9 mouse cellular contexts compared by ENCODE assay signal in genomic region chr8:35070246-35070989, GRCm38 (mm10).
DNase-seq lines count a peak whose midpoint lies in the region; ATAC-seq and TF ChIP-seq lines count a peak whose summit lies in the region.
"Had no signal": no experiment of that assay in that cellular context is flagged by ENCODE, and none has a peak within 500 bp of the region (broad histone marks: within the 10 kb centered on the region; RNA-seq: fewer than 3 reads in every experiment).

No protein-coding gene starts in this region.

- no peak overlapping the region for H3K4me3 ChIP-seq in hindbrain, postnatal 0 days (ENCODE audit: low read length)
- H3K4me3 ChIP-seq in hindbrain, embryonic 10.5 days = no peak overlapping the region
- no peak overlapping the region for H3K4me3 ChIP-seq in heart, embryonic 15.5 days
- no peak overlapping the region for H3K4me3 ChIP-seq in limb, embryonic 15.5 days
- H3K4me3 ChIP-seq: midbrain, embryonic 12.5 days had no signal

- H3K27me3 ChIP-seq in hindbrain, postnatal 0 days (ENCODE audit: insufficient read depth, low read length) = no peaks in the 10 kb centered on the region
- no peaks in the 10 kb centered on the region for H3K27me3 ChIP-seq in hindbrain, embryonic 10.5 days (ENCODE audit: insufficient read depth, poor library complexity, severe bottlenecking)
- no peaks in the 10 kb centered on the region for H3K27me3 ChIP-seq in heart, embryonic 15.5 days
- no peaks in the 10 kb centered on the region for H3K27me3 ChIP-seq in limb, embryonic 15.5 days

- H3K27ac ChIP-seq in hindbrain, postnatal 0 days = no peak overlapping the region
- H3K27ac ChIP-seq in hindbrain, embryonic 10.5 days = no peak overlapping the region
- peak overlapping the region; percentile 56 for H3K27ac ChIP-seq in heart, embryonic 15.5 days
- H3K27ac ChIP-seq in limb, embryonic 15.5 days = no peak overlapping the region
- H3K27ac ChIP-seq: midbrain, embryonic 12.5 days had no signal

- H3K4me2 ChIP-seq in hindbrain, postnatal 0 days (ENCODE audit: low read depth, low read length) = no peak overlapping the region
- H3K4me2 ChIP-seq in heart, embryonic 15.5 days = no peak overlapping the region
- H3K4me2 ChIP-seq in limb, embryonic 15.5 days = no peak overlapping the region
- H3K4me2 ChIP-seq: midbrain, embryonic 12.5 days had no signal

- no peaks in the 10 kb centered on the region for H3K36me3 ChIP-seq in hindbrain, postnatal 0 days (ENCODE audit: insufficient read depth, low read length)
- H3K36me3 ChIP-seq in hindbrain, embryonic 10.5 days = no peaks in the 10 kb centered on the region
- H3K36me3 ChIP-seq in heart, embryonic 15.5 days = no peaks in the 10 kb centered on the region
- H3K36me3 ChIP-seq in limb, embryonic 15.5 days = no peaks in the 10 kb centered on the region
- H3K36me3 ChIP-seq: midbrain, embryonic 12.5 days had no signal

- no peaks in the 10 kb centered on the region for H3K4me1 ChIP-seq in hindbrain, postnatal 0 days (ENCODE audit: insufficient read depth, low read length)
- no peaks in the 10 kb centered on the region for H3K4me1 ChIP-seq in hindbrain, embryonic 10.5 days (replicated peaks)
- peaks cover 11% of the 10 kb centered on the region for H3K4me1 ChIP-seq in heart, embryonic 15.5 days (replicated peaks)
- H3K4me1 ChIP-seq in limb, embryonic 15.5 days = no peaks in the 10 kb centered on the region
- H3K4me1 ChIP-seq: midbrain, embryonic 12.5 days had no signal

- TF ChIP-seq CTCF in hindbrain, postnatal 0 days (IDR thresholded peaks at IDR 0.05; ENCODE audit: low read depth) = no peak

- H3K9ac ChIP-seq in hindbrain, postnatal 0 days (replicated peaks; ENCODE audit: low read length) = no peak overlapping the region
- no peak overlapping the region for H3K9ac ChIP-seq in heart, embryonic 15.5 days
- no peak overlapping the region for H3K9ac ChIP-seq in limb, embryonic 15.5 days
- H3K9ac ChIP-seq: midbrain, embryonic 12.5 days had no signal

- 51% methylated on average over 7 of the region's 7 CpGs for WGBS in hindbrain, postnatal 0 days
- WGBS in hindbrain, embryonic 10.5 days = 77% methylated on average over 7 of the region's 7 CpGs
- 56% methylated on average over 7 of the region's 7 CpGs for WGBS in heart, embryonic 15.5 days
- 51% methylated on average over 7 of the region's 7 CpGs for WGBS in limb, embryonic 15.5 days

- no peak for ATAC-seq in hindbrain, postnatal 0 days
- peak; percentile 55; the same call in 1 of the 2 replicates for ATAC-seq in heart, embryonic 15.5 days (replicated peaks; ENCODE audit: insufficient number of reproducible peaks, insufficient read depth, low FRiP score, low read depth)
- ATAC-seq in limb, embryonic 15.5 days (ENCODE audit: insufficient number of reproducible peaks, low FRiP score, low TSS enrichment, low read depth) = 0 out of 2 replicates have a peak, but pooled peaks have one; percentile 40
- ATAC-seq in activated CD4-positive, CD25-positive, alpha-beta regulatory T cell, adult 4 months = no peak

- H3K9me3 ChIP-seq in hindbrain, postnatal 0 days (ENCODE audit: low read length) = no peaks in the 10 kb centered on the region
- H3K9me3 ChIP-seq in hindbrain, embryonic 10.5 days = no peaks in the 10 kb centered on the region
- no peaks in the 10 kb centered on the region for H3K9me3 ChIP-seq in heart, embryonic 15.5 days (replicated peaks)
- no peaks in the 10 kb centered on the region for H3K9me3 ChIP-seq in limb, embryonic 15.5 days
- H3K9me3 ChIP-seq: midbrain, embryonic 12.5 days had no signal

- peak; percentile 30 for DNase-seq in hindbrain, postnatal 0 days (ENCODE audit: low spot score)
- no peak for DNase-seq in hindbrain, embryonic 10.5 days (ENCODE audit: low spot score)
- DNase-seq in R1 (ENCODE audit: low read depth, low spot score) = peak; percentile 16
- no peak for DNase-seq in adrenal gland, adult (ENCODE audit: inconsistent age in 2 of 2, low spot score in 1 of 2)
- DNase-seq in T-cell, adult 2 months (ENCODE audit: low spot score) = no peak

Comparison
In these comparisons a context has a peak if more than half of its experiments do, and no peak if none do; other contexts are left out.
1. DNase-seq: peak in hindbrain, postnatal 0 days (single experiment) and R1 (single experiment); none in hindbrain, embryonic 10.5 days (single experiment), adrenal gland, adult (0 of 2) and T-cell, adult 2 months (single experiment).
2. ATAC-seq: peak in heart, embryonic 15.5 days (single experiment) and limb, embryonic 15.5 days (single experiment); none in hindbrain, postnatal 0 days (single experiment) and activated CD4-positive, CD25-positive, alpha-beta regulatory T cell, adult 4 months (single experiment).